Mouse (Mus musculus) MEL (cell line): ENCODE results near the gene Vgf.
A peak's percentile ranks its signal among the peaks of the same experiment; 100 is the strongest.

Source experiments
- CHD1 ChIP-seq: IDR thresholded peaks from 2 replicates; pipeline ENCODE4 v1.6.1; 2012; ENCODE audit warnings: low read depth, mild to moderate bottlenecking, inconsistent platforms, low read length, improper control_type of control experiment
- CTCF ChIP-seq, 3 experiments: IDR thresholded peaks in 2 of 3; conservative IDR thresholded peaks in 1 of 3; 2 replicates each; pipeline ENCODE4 v1.5.1; 2011 to 2012; ENCODE audit warnings: low read length in 3 of 3, low read depth in 2 of 3, mild to moderate bottlenecking in 2 of 3, improper control_type of control experiment in 1 of 3, inconsistent platforms in 1 of 3, mixed read lengths in 1 of 3, moderate library complexity in 1 of 3; ENCODE audit not compliant: control insufficient read depth in 1 of 3, insufficient read depth in 1 of 3, poor library complexity in 1 of 3, severe bottlenecking in 1 of 3
- EP300 ChIP-seq, 2 experiments: IDR thresholded peaks; 2 replicates each; pipeline ENCODE4 v1.6.1; 2011; ENCODE audit warnings: improper control_type of control experiment in 2 of 2, low read length in 2 of 2, low read depth in 1 of 2, mild to moderate bottlenecking in 1 of 2
- MAX ChIP-seq: IDR thresholded peaks from 2 replicates; pipeline ENCODE4 v1.6.1; 2011; ENCODE audit warnings: low read length, improper control_type of control experiment
- MYC ChIP-seq: IDR thresholded peaks from 2 replicates; pipeline ENCODE4 v1.6.1; 2011; ENCODE audit warnings: low read depth, mild to moderate bottlenecking, low read length, improper control_type of control experiment, moderate library complexity
- POLR2A ChIP-seq, 2 experiments: IDR thresholded peaks; 2 replicates each; pipeline ENCODE4 v1.6.1; 2011 to 2012; ENCODE audit warnings: low read length in 2 of 2, mild to moderate bottlenecking in 2 of 2, control low read depth in 1 of 2, improper control_type of control experiment in 1 of 2, low read depth in 1 of 2, moderate library complexity in 1 of 2; ENCODE audit not compliant: control insufficient read depth in 1 of 2, insufficient read depth in 1 of 2, poor library complexity in 1 of 2
- SIN3A ChIP-seq: IDR thresholded peaks from 2 replicates; pipeline ENCODE4 v1.6.1; 2012; ENCODE audit warnings: low read length, improper control_type of control experiment, inconsistent platforms
- TCF12 ChIP-seq: IDR thresholded peaks from 2 replicates; pipeline ENCODE4 v1.6.1; 2014; ENCODE audit warnings: low read depth, mild to moderate bottlenecking, inconsistent platforms, low read length, improper control_type of control experiment, moderate library complexity
- UBTF ChIP-seq: IDR thresholded peaks from 2 replicates; pipeline ENCODE4 v1.6.1; 2012; ENCODE audit warnings: low read depth, mild to moderate bottlenecking, inconsistent platforms, low read length, improper control_type of control experiment, moderate library complexity, borderline replicate concordance; ENCODE audit not compliant: insufficient read depth
- ZKSCAN1 ChIP-seq: IDR thresholded peaks from 2 replicates; pipeline ENCODE4 v1.6.1; 2012; ENCODE audit warnings: low read depth, mild to moderate bottlenecking, inconsistent platforms, low read length, improper control_type of control experiment, moderate library complexity

GRCm38 (mm10) chr5:136986695-136987137 lies 39.5 kb upstream of the Vgf start, which contains the start of gene Plod3:
- TF ChIP-seq CTCF (IDR thresholded peaks at IDR 0.05 in 2 of 3, conservative IDR thresholded peaks at IDR 0.05 in 1 of 3; ENCODE audit: control insufficient read depth in 1 of 3, insufficient read depth in 1 of 3, low read depth in 2 of 3, low read length in 3 of 3, poor library complexity in 1 of 3, severe bottlenecking in 1 of 3) (no peak), POLR2A (IDR thresholded peaks at IDR 0.05; ENCODE audit: control insufficient read depth in 1 of 2, insufficient read depth in 1 of 2, low read depth in 1 of 2, low read length in 2 of 2, poor library complexity in 1 of 2) (peak; percentile 47 to 77; a peak in 3 of 4 replicates), MYC (peak; percentile 92), UBTF (no peak), ZKSCAN1 (no peak), CHD1 (0 out of 2 replicates have a peak, but pooled peaks have one; percentile 60), TCF12 (peak; percentile 41), EP300 (IDR thresholded peaks at IDR 0.05; ENCODE audit: low read depth in 1 of 2, low read length in 2 of 2) (no peak; a peak in 2 of 4 replicates), SIN3A (peak; percentile 97), MAX (peak; percentile 49)
